Mouse (Mus musculus) CD4-positive, CD25-positive, alpha-beta regulatory T cell, adult 4 months (primary cell): ENCODE data around the gene Ift43. TPM values are rescaled to one million over a fixed set of nuclear protein-coding genes. Genes with fewer than 3 reads are reported as not detected.

Source experiments
- ATAC-seq: one replicate; pipeline ENCODE4 v1.8.0; 2017
- polyA plus RNA-seq, 2 experiments: library from polyadenylated mRNA; unstranded; fragments of 100-300 nt; shearing (Covaris generic); gene quantifications; one replicate each; pipeline ENCODE4 v1.2.1; 2017

Gene Ift43
- polyA plus RNA-seq, 2 experiments from 2014 or later, result 4.0 to 4.7 TPM

- ATAC-seq, result no peak
Measured at GRCm38 (mm10) chr12:86132799-86133198, 50.5 kb downstream of the Ift43 start.

- ATAC-seq, result no peak
Measured at GRCm38 (mm10) chr12:86135691-86136090, 53.4 kb downstream of the Ift43 start.

GRCm38 (mm10) chr12:86138696-86139095 lies 56.4 kb downstream of the Ift43 start:
- ATAC-seq, result no peak

GRCm38 (mm10) chr12:86142389-86142788 lies 60.0 kb downstream of the Ift43 start:
- ATAC-seq, result no peak

GRCm38 (mm10) chr12:86146246-86146645 lies 63.9 kb downstream of the Ift43 start:
- no peak for ATAC-seq

GRCm38 (mm10) chr12:86148271-86148670 lies 65.9 kb downstream of the Ift43 start:
- ATAC-seq, result no peak

GRCm38 (mm10) chr12:86149087-86149486 lies 66.7 kb downstream of the Ift43 start:
- no peak for ATAC-seq

- ATAC-seq, result no peak
Measured at GRCm38 (mm10) chr12:86151941-86152340, 69.6 kb downstream of the Ift43 start.

- ATAC-seq, result no peak
Measured at GRCm38 (mm10) chr12:86153213-86153957, 71.0 kb downstream of the Ift43 start.

- no peak for ATAC-seq
Measured at GRCm38 (mm10) chr12:86155176-86155575, 72.8 kb downstream of the Ift43 start.

- no peak for ATAC-seq
Measured at GRCm38 (mm10) chr12:86157166-86157565, 74.8 kb downstream of the Ift43 start.

GRCm38 (mm10) chr12:86157894-86158444 lies 75.6 kb downstream of the Ift43 start:
- no peak for ATAC-seq

- ATAC-seq, result no peak
Measured at GRCm38 (mm10) chr12:86158689-86159483, 76.5 kb downstream of the Ift43 start.

GRCm38 (mm10) chr12:86161436-86161835 lies 79.1 kb downstream of the Ift43 start:
- ATAC-seq, result no peak

GRCm38 (mm10) chr12:86161942-86162341 lies 79.6 kb downstream of the Ift43 start:
- ATAC-seq, result no peak

- no peak for ATAC-seq
Measured at GRCm38 (mm10) chr12:86162890-86163816, 80.8 kb downstream of the Ift43 start.

GRCm38 (mm10) chr12:86166244-86166643 lies 83.9 kb downstream of the Ift43 start:
- ATAC-seq, result no peak

GRCm38 (mm10) chr12:86167075-86167474 lies 84.7 kb downstream of the Ift43 start:
- no peak for ATAC-seq

- no peak for ATAC-seq
Measured at GRCm38 (mm10) chr12:86168712-86169111, 86.4 kb downstream of the Ift43 start.

- ATAC-seq, result no peak
Measured at GRCm38 (mm10) chr12:86169195-86169594, 86.9 kb downstream of the Ift43 start.

GRCm38 (mm10) chr12:86173314-86173713 lies 91.0 kb downstream of the Ift43 start:
- no peak for ATAC-seq

GRCm38 (mm10) chr12:86174369-86174768 lies 92.0 kb downstream of the Ift43 start:
- ATAC-seq, result no peak
